Mouse (Mus musculus) central nervous system, embryonic 18 days (tissue): Measurements from ENCODE around the gene Sis. TPM values are rescaled to one million over a fixed set of nuclear protein-coding genes. Genes with fewer than 3 reads are reported as not detected.

Experiments
- polyA plus RNA-seq: library from polyadenylated mRNA; depleted of rRNA; stranded (reverse); fragments of >200 nt; gene quantifications from 2 replicates; pipeline ENCODE4 v1.2.3, GENCODE M21; 2012; rRNA removed

Sis gene
- 0.01 and 0.03 TPM in 2 replicates for polyA plus RNA-seq

GRCm38 (mm10) chr3:72967675-72968074, at the start of gene Sis:
TSS of gene Sis (minus strand) at chr3:72967863.

Other genes starting within 250 kb of the Sis start
- gene Slitrk3, start 89.9 kb upstream of the Sis start, polyA plus RNA-seq, result 13.8 and 15.2 TPM in 2 replicates